ENCODE assay signal across 18 mouse cellular contexts in genomic region chr13:44319101-44319500, GRCm38 (mm10).
A peak's percentile ranks its signal among the peaks of the same experiment; 100 is the strongest.
DNase-seq lines count a peak whose midpoint lies in the region; ATAC-seq and TF ChIP-seq lines count a peak whose summit lies in the region.
"Had no signal": no experiment of that assay in that cellular context is flagged by ENCODE, and none has a peak within 500 bp of the region (broad histone marks: within the 10 kb centered on the region; RNA-seq: fewer than 3 reads in every experiment).

No protein-coding gene starts in this region.

- 64% methylated on average over 9 of the region's 9 CpGs for WGBS in forebrain, postnatal 0 days
- WGBS in forebrain, embryonic 15.5 days: 82% methylated on average over 9 of the region's 9 CpGs
- WGBS in midbrain, embryonic 11.5 days: 89% methylated on average over 9 of the region's 9 CpGs
- WGBS in midbrain, embryonic 16.5 days: 92% methylated on average over 9 of the region's 9 CpGs

- H3K27ac ChIP-seq in forebrain, postnatal 0 days (ENCODE audit: low read depth, low read length): no peak overlapping the region
- no peak overlapping the region for H3K27ac ChIP-seq in forebrain, embryonic 15.5 days (replicated peaks)
- H3K27ac ChIP-seq in midbrain, embryonic 11.5 days (ENCODE audit: low read depth, low read length): no peak overlapping the region
- no peak overlapping the region for H3K27ac ChIP-seq in midbrain, embryonic 16.5 days (ENCODE audit: low read length)
- H3K27ac ChIP-seq: embryonic facial prominence, embryonic 12.5 days; forebrain, embryonic 13.5 days had no signal

- no peak overlapping the region for H3K4me2 ChIP-seq in forebrain, postnatal 0 days (ENCODE audit: low read depth)
- H3K4me2 ChIP-seq in forebrain, embryonic 15.5 days (replicated peaks): no peak overlapping the region
- H3K4me2 ChIP-seq in midbrain, embryonic 11.5 days: no peak overlapping the region
- H3K4me2 ChIP-seq in midbrain, embryonic 16.5 days (ENCODE audit: low read length): no peak overlapping the region
- H3K4me2 ChIP-seq: embryonic facial prominence, embryonic 12.5 days; forebrain, embryonic 13.5 days had no signal

- no peaks in the 10 kb centered on the region for H3K36me3 ChIP-seq in forebrain, postnatal 0 days (ENCODE audit: insufficient read depth)
- no peaks in the 10 kb centered on the region for H3K36me3 ChIP-seq in forebrain, embryonic 15.5 days
- H3K36me3 ChIP-seq in midbrain, embryonic 11.5 days (ENCODE audit: control insufficient read depth, insufficient read depth, low read length): no peaks in the 10 kb centered on the region
- H3K36me3 ChIP-seq in midbrain, embryonic 16.5 days (ENCODE audit: control insufficient read depth, insufficient read depth, low read length): no peaks in the 10 kb centered on the region
- H3K36me3 ChIP-seq: embryonic facial prominence, embryonic 12.5 days had no signal

- TF ChIP-seq CTCF in forebrain, postnatal 0 days (IDR thresholded peaks at IDR 0.05; ENCODE audit: low read depth): no peak
- no peak for TF ChIP-seq CTCF in brain, embryonic 14.5 days (IDR thresholded peaks at IDR 0.05; ENCODE audit: borderline replicate concordance, extremely low read depth, insufficient read depth, insufficient read length)

- H3K9me3 ChIP-seq in forebrain, postnatal 0 days (ENCODE audit: low read length): no peaks in the 10 kb centered on the region
- H3K9me3 ChIP-seq in forebrain, embryonic 15.5 days: no peaks in the 10 kb centered on the region
- H3K9me3 ChIP-seq in midbrain, embryonic 11.5 days (ENCODE audit: control insufficient read depth, low read length): peaks cover 3% of the 10 kb centered on the region; the same call in 1 of the 2 replicates
- no peaks in the 10 kb centered on the region for H3K9me3 ChIP-seq in midbrain, embryonic 16.5 days (replicated peaks; ENCODE audit: control insufficient read depth, low read length, poor library complexity, severe bottlenecking)
- H3K9me3 ChIP-seq: embryonic facial prominence, embryonic 12.5 days; forebrain, embryonic 13.5 days had no signal

- DNase-seq in forebrain, postnatal 0 days: peak; percentile 64
- peak; percentile 54 for DNase-seq in midbrain, embryonic 11.5 days (ENCODE audit: low spot score, missing footprints)
- DNase-seq in brain, embryonic 14.5 days (ENCODE audit: low read depth): peak; percentile 23
- peak; percentile 12 for DNase-seq in forelimb bud, embryonic 11.5 days (ENCODE audit: low read depth, low spot score)
- DNase-seq in gastrocnemius, postnatal 36 days: no peak
- no peak for DNase-seq in left cerebral cortex, postnatal 36 days (ENCODE audit: low spot score in 2 of 2)
- DNase-seq: adrenal gland, adult 2 months; adrenal gland, postnatal 10 days; adrenal gland, postnatal 25 days; cerebellum, adult 11-12 months; cerebellum, adult 2 months; cerebellum, adult 9-10 months; cerebellum, postnatal 25 days had no signal

- intact Hi-C loops in gastrocnemius, postnatal 36 days (cut with DNase I): no loop called here
- intact Hi-C loops in left cerebral cortex, postnatal 36 days (cut with DNase I): no loop called here

- TF ChIP-seq POLR2A in brain, embryonic 14.5 days (IDR thresholded peaks at IDR 0.05; ENCODE audit: borderline replicate concordance, extremely low read depth, insufficient read depth, insufficient read length, poor library complexity, severe bottlenecking): no peak

- H3K4me1 ChIP-seq in forebrain, postnatal 0 days (ENCODE audit: insufficient read depth): no peaks in the 10 kb centered on the region
- H3K4me1 ChIP-seq in forebrain, embryonic 15.5 days: peaks cover 5% of the 10 kb centered on the region; the same call in 1 of the 2 replicates
- H3K4me1 ChIP-seq in midbrain, embryonic 11.5 days (ENCODE audit: control insufficient read depth, insufficient read depth, low read length): peaks cover 4% of the 10 kb centered on the region; the same call in 1 of the 2 replicates
- H3K4me1 ChIP-seq in midbrain, embryonic 16.5 days (ENCODE audit: control insufficient read depth, insufficient read depth, low read length): no peaks in the 10 kb centered on the region
- H3K4me1 ChIP-seq: embryonic facial prominence, embryonic 12.5 days had no signal

- H3K4me3 ChIP-seq in forebrain, postnatal 0 days (ENCODE audit: low read depth, low read length): no peak overlapping the region
- no peak overlapping the region for H3K4me3 ChIP-seq in forebrain, embryonic 15.5 days
- H3K4me3 ChIP-seq in midbrain, embryonic 11.5 days (ENCODE audit: low read depth, low read length): no peak overlapping the region
- no peak overlapping the region for H3K4me3 ChIP-seq in midbrain, embryonic 16.5 days (ENCODE audit: low read depth, low read length)
- H3K4me3 ChIP-seq: embryonic facial prominence, embryonic 12.5 days; forebrain, embryonic 13.5 days had no signal

- H3K27me3 ChIP-seq in forebrain, postnatal 0 days (ENCODE audit: insufficient read depth, low read length): no peaks in the 10 kb centered on the region
- no peaks in the 10 kb centered on the region for H3K27me3 ChIP-seq in forebrain, embryonic 15.5 days
- H3K27me3 ChIP-seq in midbrain, embryonic 11.5 days (ENCODE audit: control insufficient read depth, insufficient read depth, low read length): no peaks in the 10 kb centered on the region
- no peaks in the 10 kb centered on the region for H3K27me3 ChIP-seq in midbrain, embryonic 16.5 days (ENCODE audit: control insufficient read depth, insufficient read depth, low read depth, low read length)
- H3K27me3 ChIP-seq: embryonic facial prominence, embryonic 12.5 days; forebrain, embryonic 13.5 days had no signal

- H3K9ac ChIP-seq in forebrain, postnatal 0 days: no peak overlapping the region
- no peak overlapping the region for H3K9ac ChIP-seq in forebrain, embryonic 15.5 days (replicated peaks)
- no peak overlapping the region for H3K9ac ChIP-seq in midbrain, embryonic 11.5 days (ENCODE audit: low read length)
- no peak overlapping the region for H3K9ac ChIP-seq in midbrain, embryonic 16.5 days (ENCODE audit: low read depth, low read length)
- H3K9ac ChIP-seq: embryonic facial prominence, embryonic 12.5 days; forebrain, embryonic 13.5 days had no signal

- peak; percentile 83 for ATAC-seq in forebrain, postnatal 0 days
- ATAC-seq in forebrain, embryonic 15.5 days (replicated peaks): no peak
- ATAC-seq in midbrain, embryonic 11.5 days (ENCODE audit: low FRiP score): no peak
- no peak for ATAC-seq in midbrain, embryonic 16.5 days
- ATAC-seq: forebrain, embryonic 13.5 days; forebrain, embryonic 16.5 days had no signal

Comparison
In these comparisons a context has a peak if more than half of its experiments do, and no peak if none do; other contexts are left out.
1. DNase-seq: peak in forebrain, postnatal 0 days (single experiment), midbrain, embryonic 11.5 days (single experiment), brain, embryonic 14.5 days (single experiment) and forelimb bud, embryonic 11.5 days (single experiment); none in gastrocnemius, postnatal 36 days (0 of 2) and left cerebral cortex, postnatal 36 days (0 of 2).